ENCODE assay signal across 2 mouse cellular contexts in the genomic region with DNA sequence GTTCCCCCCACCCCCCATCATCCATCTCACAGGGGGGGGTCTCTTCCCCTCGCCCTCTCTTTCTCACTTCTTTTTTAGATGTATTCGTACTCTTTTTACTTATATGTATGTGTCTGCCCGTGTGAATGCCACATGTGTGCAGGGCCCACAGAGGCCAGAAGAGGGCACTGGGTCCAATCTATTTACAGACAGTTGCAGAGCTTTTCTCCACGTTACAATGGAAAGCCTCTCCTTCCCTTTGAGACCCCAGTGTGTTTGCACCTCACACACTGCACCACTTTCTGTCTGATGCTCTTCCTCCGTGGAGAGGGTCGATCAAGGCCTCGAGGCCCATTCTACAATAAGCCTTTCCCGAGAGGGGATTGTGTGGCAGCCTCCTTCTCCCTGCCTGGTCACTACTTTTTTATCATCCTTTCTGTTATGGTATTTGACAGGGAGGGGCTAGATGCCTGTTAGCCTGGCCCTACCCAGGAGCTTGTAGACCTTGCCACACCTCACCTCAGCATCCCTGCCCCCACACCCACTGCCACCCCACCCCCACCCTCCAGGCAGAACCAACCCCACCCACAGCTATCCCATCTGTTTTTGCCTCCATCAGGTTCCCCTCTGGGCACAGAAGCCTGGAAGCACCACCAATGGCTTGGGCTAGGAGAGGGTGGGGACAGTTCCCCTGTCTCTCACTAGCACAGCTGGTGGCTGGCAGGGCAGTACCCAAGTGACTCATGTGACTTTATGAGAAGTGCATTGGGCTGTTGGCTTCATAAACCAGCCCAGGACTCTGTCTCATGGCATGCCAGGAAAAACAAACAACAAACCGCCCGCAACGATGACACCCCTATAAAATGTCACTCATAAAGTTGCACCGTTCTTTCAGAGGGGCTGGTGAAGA.
TF ChIP-seq lines count a peak whose summit lies in the region.

No protein-coding gene starts in this region.

TF ChIP-seq in C2C12, 6 proteins besides CTCF, POLR2A, EP300 and RAD21 (continued from another document):
- no peak for TF ChIP-seq USF1 (IDR thresholded peaks at IDR 0.05; ENCODE audit: low read depth)

TF ChIP-seq in MEL, 35 proteins besides CTCF, POLR2A, EP300 and RAD21:
- no peak for TF ChIP-seq MEF2A (IDR thresholded peaks at IDR 0.05; ENCODE audit: extremely low read depth, insufficient replicate concordance, low read depth, low read length, poor library complexity, severe bottlenecking)
- TF ChIP-seq SMC3 (IDR thresholded peaks at IDR 0.05; ENCODE audit: low read depth, low read length) = 0 out of 2 replicates have a peak, but pooled peaks have one; percentile 7
